Mouse (Mus musculus): Measurements from ENCODE around the gene Cep78. TPM values are rescaled to one million over a fixed set of nuclear protein-coding genes. Genes with fewer than 3 reads are reported as not detected.
"Not testable (repeated sequence)": the region's sequence is repeated elsewhere in the genome, so short reads cannot be mapped to it uniquely, and the experiment has no call there.

Cep78 gene
- polyA plus RNA-seq (2015; fragmentation: Nextera tagmentation; extraction: Ambion mirVana): 27.2 TPM in 2 replicates

- under 1% methylated on average over 88 of the region's 88 CpGs for WGBS
- Histone ChIP-seq H3K27me3 (no peaks in the 10 kb centered on the region), H3K4me1 (peaks cover 18% of the 10 kb centered on the region), H3K4me3 (replicated peaks) (peak within 1 kb of the TSS; percentile 78), H3K36me3 (0 out of 2 replicates have a peak, but pooled peaks cover 8% of the 10 kb centered on the region), H3K9me3 (replicated peaks) (no peaks in the 10 kb centered on the region), H3K4me2 (peak within 1 kb of the TSS; percentile 85), H3K9ac (peak within 1 kb of the TSS; percentile 77), H3K27ac (peak within 1 kb of the TSS; percentile 86)
- ATAC-seq (replicated peaks; ENCODE audit: low FRiP score): peak; percentile 94
These were observed at the start of gene Cep78 for GRCm38 (mm10) chr19:15984449-15985171. Cep78 (minus strand) TSS chr19:15984989.

GRCm38 (mm10) chr19:16031276-16031675 lies 46.5 kb upstream of the Cep78 start:
- Histone ChIP-seq H3K9me3 (replicated peaks) (no peaks in the 10 kb centered on the region), H3K4me2 (no peak overlapping the region), H3K9ac (no peak overlapping the region), H3K36me3 (no peaks in the 10 kb centered on the region), H3K27me3 (no peaks in the 10 kb centered on the region), H3K4me3 (replicated peaks) (no peak overlapping the region), H3K27ac (no peak overlapping the region), H3K4me1 (0 out of 2 replicates have a peak, but pooled peaks cover 3% of the 10 kb centered on the region)
- no peak for ATAC-seq (replicated peaks; ENCODE audit: low FRiP score)
- 91% methylated on average over 4 of the region's 4 CpGs for WGBS

GRCm38 (mm10) chr19:16029253-16029771 lies 44.5 kb upstream of the Cep78 start:
- not testable (repeated sequence) for H3K27me3 ChIP-seq; H3K9me3 ChIP-seq (replicated peaks); H3K9ac ChIP-seq; H3K36me3 ChIP-seq; H3K4me1 ChIP-seq; H3K27ac ChIP-seq
- peak overlapping the region; percentile 36 for H3K4me3 ChIP-seq (replicated peaks)
- 28% methylated on average over 7 of the region's 9 CpGs for WGBS
- peak overlapping the region; percentile 54 for H3K4me2 ChIP-seq
- peak; percentile 66 for ATAC-seq (replicated peaks; ENCODE audit: low FRiP score)

GRCm38 (mm10) chr19:16028746-16029252 lies 44.0 kb upstream of the Cep78 start:
- no peak overlapping the region for H3K27ac ChIP-seq
- no peaks in the 10 kb centered on the region for H3K36me3 ChIP-seq
- H3K9ac ChIP-seq: no peak overlapping the region
- H3K9me3 ChIP-seq (replicated peaks): no peaks in the 10 kb centered on the region
- H3K4me2 ChIP-seq: peak overlapping the region; percentile 54
- peak overlapping the region; percentile 36 for H3K4me3 ChIP-seq (replicated peaks)
- 0 out of 2 replicates have a peak, but pooled peaks cover 3% of the 10 kb centered on the region for H3K4me1 ChIP-seq
- no peaks in the 10 kb centered on the region for H3K27me3 ChIP-seq
- peak; percentile 36; the same call in 1 of the 2 replicates for ATAC-seq (replicated peaks; ENCODE audit: low FRiP score)
- 48% methylated on average over 5 of the region's 5 CpGs for WGBS

- Histone ChIP-seq H3K27me3 (no peaks in the 10 kb centered on the region), H3K4me1 (no peaks in the 10 kb centered on the region), H3K27ac (no peak overlapping the region), H3K9ac (no peak overlapping the region), H3K9me3 (replicated peaks) (no peaks in the 10 kb centered on the region), H3K36me3 (no peaks in the 10 kb centered on the region), H3K4me2 (no peak overlapping the region), H3K4me3 (replicated peaks) (no peak overlapping the region)
- 68% methylated on average over 15 of the region's 15 CpGs for WGBS
- ATAC-seq (replicated peaks; ENCODE audit: low FRiP score): no peak
These were observed 43.3 kb upstream of the Cep78 start for GRCm38 (mm10) chr19:16027876-16028670.

GRCm38 (mm10) chr19:16026276-16026675 lies 41.5 kb upstream of the Cep78 start:
- Histone ChIP-seq H3K9ac (no peak overlapping the region), H3K4me3 (replicated peaks) (no peak overlapping the region), H3K4me1 (peaks cover 13% of the 10 kb centered on the region), H3K27me3 (no peaks in the 10 kb centered on the region), H3K9me3 (replicated peaks) (no peaks in the 10 kb centered on the region), H3K27ac (no peak overlapping the region), H3K4me2 (no peak overlapping the region), H3K36me3 (no peaks in the 10 kb centered on the region)
- no peak for ATAC-seq (replicated peaks; ENCODE audit: low FRiP score)
- 95% methylated on average over 5 of the region's 5 CpGs for WGBS

GRCm38 (mm10) chr19:16022178-16022577 lies 37.4 kb upstream of the Cep78 start:
- Histone ChIP-seq H3K4me1 (peaks cover 13% of the 10 kb centered on the region), H3K9me3 (replicated peaks) (no peaks in the 10 kb centered on the region), H3K4me2 (peak overlapping the region; percentile 23), H3K36me3 (no peaks in the 10 kb centered on the region), H3K9ac (no peak overlapping the region), H3K4me3 (replicated peaks) (no peak overlapping the region), H3K27me3 (no peaks in the 10 kb centered on the region), H3K27ac (peak overlapping the region; percentile 2)
- 32% methylated on average over 10 of the region's 10 CpGs for WGBS
- ATAC-seq (replicated peaks; ENCODE audit: low FRiP score): peak; percentile 73

GRCm38 (mm10) chr19:16016171-16016570 lies 31.4 kb upstream of the Cep78 start:
- Histone ChIP-seq H3K4me3 (replicated peaks) (no peak overlapping the region), H3K36me3 (no peaks in the 10 kb centered on the region), H3K27ac (no peak overlapping the region), H3K4me1 (no peaks in the 10 kb centered on the region), H3K4me2 (no peak overlapping the region), H3K9ac (no peak overlapping the region), H3K9me3 (replicated peaks) (no peaks in the 10 kb centered on the region), H3K27me3 (no peaks in the 10 kb centered on the region)
- ATAC-seq (replicated peaks; ENCODE audit: low FRiP score): no peak
- 67% methylated on average over 1 of the region's 1 CpGs for WGBS

GRCm38 (mm10) chr19:16015191-16015968 lies 30.6 kb upstream of the Cep78 start:
- no peak overlapping the region for H3K4me2 ChIP-seq

GRCm38 (mm10) chr19:16009746-16010337 lies 25.1 kb upstream of the Cep78 start:
- H3K4me3 ChIP-seq (replicated peaks): no peak overlapping the region
- H3K4me1 ChIP-seq: no peaks in the 10 kb centered on the region
- H3K27me3 ChIP-seq: no peaks in the 10 kb centered on the region
- H3K9ac ChIP-seq: no peak overlapping the region
- H3K36me3 ChIP-seq: no peaks in the 10 kb centered on the region
- WGBS: 79% methylated on average over 6 of the region's 6 CpGs
- no peak overlapping the region for H3K4me2 ChIP-seq
- no peak for ATAC-seq (replicated peaks; ENCODE audit: low FRiP score)
- H3K9me3 ChIP-seq (replicated peaks): no peaks in the 10 kb centered on the region
- H3K27ac ChIP-seq: no peak overlapping the region

More at GRCm38 (mm10) chr19:16015191-16015968, 30.6 kb upstream of the Cep78 start:
- Histone ChIP-seq H3K4me1 (no peaks in the 10 kb centered on the region), H3K27me3 (no peaks in the 10 kb centered on the region), H3K36me3 (no peaks in the 10 kb centered on the region), H3K4me3 (replicated peaks) (no peak overlapping the region), H3K9ac (no peak overlapping the region), H3K27ac (no peak overlapping the region), H3K9me3 (replicated peaks) (no peaks in the 10 kb centered on the region)
- 65% methylated on average over 10 of the region's 10 CpGs for WGBS
- ATAC-seq (replicated peaks; ENCODE audit: low FRiP score): no peak

- Histone ChIP-seq H3K4me1 (no peaks in the 10 kb centered on the region), H3K36me3 (no peaks in the 10 kb centered on the region), H3K4me3 (replicated peaks) (no peak overlapping the region), H3K27me3 (no peaks in the 10 kb centered on the region), H3K4me2 (no peak overlapping the region), H3K9me3 (replicated peaks) (no peaks in the 10 kb centered on the region), H3K9ac (no peak overlapping the region), H3K27ac (no peak overlapping the region)
- no peak for ATAC-seq (replicated peaks; ENCODE audit: low FRiP score)
- 83% methylated on average over 4 of the region's 4 CpGs for WGBS
These were observed 24.3 kb upstream of the Cep78 start for GRCm38 (mm10) chr19:16009111-16009510.

All from kidney, embryonic 15.5 days (tissue).